Mouse (Mus musculus) stomach, embryonic 16.5 days (tissue): ENCODE measurements around the gene Pdlim1. TPM values are rescaled to one million over a fixed set of nuclear protein-coding genes. Genes with fewer than 3 reads are reported as not detected.

ENCODE experiments used
- ATAC-seq: fragments of 200-750 bp; cut with Nextera tagmentation; 2 replicates; pipeline ENCODE4 v1.8.0; 2017; ENCODE audit warnings: moderate number of reproducible peaks, moderate TSS enrichment; ENCODE audit not compliant: insufficient read depth, low FRiP score
- H3K27ac ChIP-seq: fragments of 300-500 bp; sonication (generic); 2 replicates; pipeline ENCODE4 v1.5.1; 2014; ENCODE audit warnings: low read length
- H3K27me3 ChIP-seq: fragments of 300-500 bp; sonication (generic); 2 replicates; pipeline ENCODE4 v1.6.1; 2014; ENCODE audit warnings: low read length, control low read depth, mixed read lengths; ENCODE audit not compliant: control insufficient read depth, insufficient read depth
- H3K36me3 ChIP-seq: fragments of 300-500 bp; sonication (generic); 2 replicates; pipeline ENCODE4 v1.6.1; 2014; ENCODE audit warnings: low read length; ENCODE audit not compliant: control insufficient read depth, insufficient read depth
- H3K4me1 ChIP-seq: fragments of 300-500 bp; sonication (generic); 2 replicates; pipeline ENCODE4 v1.6.1; 2014; ENCODE audit warnings: low read length, control low read depth, mixed read lengths; ENCODE audit not compliant: control insufficient read depth, insufficient read depth
- H3K4me2 ChIP-seq: fragments of 300-500 bp; sonication (generic); 2 replicates; pipeline ENCODE4 v1.6.1; 2014; ENCODE audit warnings: low read depth, low read length, mixed read lengths
- H3K4me3 ChIP-seq: fragments of 300-500 bp; sonication (generic); replicated peaks from 2 replicates; pipeline ENCODE4 v1.5.1; 2014; ENCODE audit warnings: mild to moderate bottlenecking, low read length
- H3K9ac ChIP-seq: fragments of 300-500 bp; sonication (generic); 2 replicates; pipeline ENCODE4 v1.6.1; 2014; ENCODE audit warnings: low read length
- H3K9me3 ChIP-seq: fragments of 300-500 bp; sonication (generic); replicated peaks from 2 replicates; pipeline ENCODE4 v1.6.1; 2016; ENCODE audit warnings: low read length, control low read depth; ENCODE audit not compliant: control insufficient read depth
- WGBS: fragments of 180-500 bp; shearing (Covaris S2); extraction: QIAGEN DNeasy Blood & Tissue Kit; methylation state at CpG from one replicate; pipeline ENCODE4 v1.1.7; 2014; 5-methylcytosine and 5-hydroxymethylcytosine counted together
- polyA plus RNA-seq: library from polyadenylated mRNA; unstranded; fragments of >200 nt; fragmentation: Nextera tagmentation; extraction: Ambion mirVana; gene quantifications from 2 replicates; pipeline ENCODE4 v1.2.1, GENCODE M21; 2015

Pdlim1 gene
- polyA plus RNA-seq: 243 and 264 TPM in 2 replicates

DNA sequence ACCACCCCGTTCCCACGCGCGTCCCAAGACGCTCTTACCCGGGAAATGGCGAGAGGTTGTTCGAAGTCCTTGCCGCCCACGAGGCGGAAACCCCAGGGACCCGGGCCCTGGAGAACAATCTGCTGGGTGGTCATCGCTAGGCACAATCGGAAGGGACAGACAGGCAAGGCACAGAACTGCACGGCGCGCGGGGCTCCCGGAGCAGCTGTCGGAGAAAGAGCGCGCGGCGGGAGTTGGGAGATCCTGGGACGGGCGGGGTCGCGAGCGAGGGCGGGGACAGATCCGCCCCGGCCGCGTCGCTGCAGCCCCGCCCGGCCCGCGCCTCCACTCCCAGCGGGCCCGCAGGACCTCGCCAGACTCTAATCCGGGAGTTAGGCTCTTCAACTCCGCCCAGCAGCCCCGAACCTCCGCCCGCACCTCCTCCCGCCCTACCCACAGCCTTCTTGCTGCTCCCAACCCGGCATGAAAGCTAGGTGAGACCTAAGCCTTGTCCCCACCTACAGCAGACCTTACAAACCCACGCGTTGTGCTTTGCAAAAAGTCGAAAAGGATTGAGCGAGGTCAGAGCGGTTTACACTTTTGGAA is at the start of gene Pdlim1:
Pdlim1 (minus strand) TSS at position 535 of the 585 bp plus-strand sequence.
- peak within 1 kb of the TSS; percentile 87 for H3K9ac ChIP-seq
- ATAC-seq: peak; percentile 94
- no peaks in the 10 kb centered on the region for H3K27me3 ChIP-seq
- peak within 1 kb of the TSS; percentile 78 for H3K27ac ChIP-seq
- H3K9me3 ChIP-seq: no peaks in the 10 kb centered on the region
- peak within 1 kb of the TSS; percentile 82 for H3K4me2 ChIP-seq
- H3K36me3 ChIP-seq: no peaks in the 10 kb centered on the region
- under 1% methylated on average over 54 of the region's 54 CpGs for WGBS
- peaks cover 5% of the 10 kb centered on the region; the same call in 1 of the 2 replicates for H3K4me1 ChIP-seq
- peak within 1 kb of the TSS; percentile 82 for H3K4me3 ChIP-seq

DNA sequence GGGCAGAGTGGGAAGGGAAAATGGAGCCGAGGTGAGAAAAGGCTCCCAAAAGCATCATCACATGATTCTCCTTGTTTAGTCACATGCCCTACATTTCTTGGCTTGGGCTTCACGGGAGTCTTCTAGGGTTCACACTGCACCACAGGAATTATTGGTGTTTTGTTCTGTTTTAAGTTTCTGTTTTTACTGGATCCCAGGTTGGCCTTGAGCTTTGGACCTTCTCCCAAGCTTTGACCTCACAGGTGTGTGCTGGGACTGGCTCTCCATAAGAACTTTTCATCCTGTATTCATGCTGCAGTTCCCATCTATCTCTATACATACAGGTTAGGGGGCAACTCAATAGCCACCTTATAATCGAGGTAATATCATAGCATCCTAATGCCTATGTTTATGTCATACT is 47.6 kb upstream of the Pdlim1 start:
- ATAC-seq: no peak
- no peak overlapping the region for H3K27ac ChIP-seq
- H3K9ac ChIP-seq: no peak overlapping the region
- no peaks in the 10 kb centered on the region for H3K27me3 ChIP-seq
- no peaks in the 10 kb centered on the region for H3K9me3 ChIP-seq
- H3K36me3 ChIP-seq: no peaks in the 10 kb centered on the region; the same call in 1 of the 2 replicates
- H3K4me1 ChIP-seq: peaks cover 4% of the 10 kb centered on the region; the same call in 1 of the 2 replicates
- no peak overlapping the region for H3K4me3 ChIP-seq
- WGBS: 81% methylated on average over 3 of the region's 3 CpGs
- H3K4me2 ChIP-seq: no peak overlapping the region

DNA sequence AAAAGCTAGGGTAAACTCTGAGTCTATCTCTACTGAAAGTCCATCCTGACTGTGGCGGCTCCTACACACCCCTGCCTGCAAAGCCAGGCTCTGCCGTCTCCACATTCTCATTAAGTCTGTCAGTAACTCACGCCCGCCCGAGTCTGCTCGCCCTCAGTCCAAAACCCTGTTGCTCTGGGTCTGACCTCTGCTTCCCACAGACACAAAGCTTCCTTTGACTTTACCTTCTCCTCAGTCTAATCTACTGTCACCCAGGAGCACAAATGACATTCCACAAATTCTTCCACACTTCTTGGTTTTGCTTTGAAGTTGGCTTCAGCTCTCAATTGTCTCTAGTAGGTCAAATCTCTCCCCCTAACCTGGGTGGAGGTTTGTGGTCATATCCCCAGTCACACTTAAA is 46.9 kb upstream of the Pdlim1 start:
- 43% methylated on average over 6 of the region's 6 CpGs for WGBS
- H3K36me3 ChIP-seq: no peaks in the 10 kb centered on the region; the same call in 1 of the 2 replicates
- H3K27me3 ChIP-seq: no peaks in the 10 kb centered on the region
- no peak for ATAC-seq
- no peak overlapping the region for H3K9ac ChIP-seq
- no peak overlapping the region for H3K4me3 ChIP-seq
- H3K27ac ChIP-seq: no peak overlapping the region
- no peaks in the 10 kb centered on the region for H3K9me3 ChIP-seq
- no peak overlapping the region for H3K4me2 ChIP-seq
- H3K4me1 ChIP-seq: peaks cover 4% of the 10 kb centered on the region; the same call in 1 of the 2 replicates

DNA sequence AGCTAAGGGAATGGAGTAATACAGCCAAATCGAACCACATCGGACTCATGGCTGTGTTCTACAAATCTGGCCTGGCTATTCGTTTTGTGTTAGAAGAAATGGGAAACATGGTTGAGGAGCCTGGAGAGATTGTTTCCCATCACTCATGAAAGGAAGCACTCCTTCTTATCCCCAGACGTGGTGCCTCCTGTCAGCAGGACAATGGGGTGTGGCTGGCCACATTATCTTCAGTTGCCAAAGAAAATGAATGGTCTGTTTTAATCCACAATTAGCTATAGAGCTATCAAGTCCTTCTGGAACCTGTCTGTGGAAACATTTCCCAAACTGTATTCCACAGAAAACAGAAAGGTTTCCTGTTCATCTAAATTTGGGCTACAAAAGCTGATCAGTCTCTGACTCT is 45.4 kb upstream of the Pdlim1 start:
- no peak overlapping the region for H3K27ac ChIP-seq
- no peaks in the 10 kb centered on the region for H3K9me3 ChIP-seq
- H3K4me2 ChIP-seq: no peak overlapping the region
- H3K9ac ChIP-seq: no peak overlapping the region
- H3K27me3 ChIP-seq: no peaks in the 10 kb centered on the region
- ATAC-seq: no peak
- no peaks in the 10 kb centered on the region; the same call in 1 of the 2 replicates for H3K36me3 ChIP-seq
- 68% methylated on average over 4 of the region's 4 CpGs for WGBS
- peaks cover 4% of the 10 kb centered on the region; the same call in 1 of the 2 replicates for H3K4me1 ChIP-seq
- H3K4me3 ChIP-seq: no peak overlapping the region

DNA sequence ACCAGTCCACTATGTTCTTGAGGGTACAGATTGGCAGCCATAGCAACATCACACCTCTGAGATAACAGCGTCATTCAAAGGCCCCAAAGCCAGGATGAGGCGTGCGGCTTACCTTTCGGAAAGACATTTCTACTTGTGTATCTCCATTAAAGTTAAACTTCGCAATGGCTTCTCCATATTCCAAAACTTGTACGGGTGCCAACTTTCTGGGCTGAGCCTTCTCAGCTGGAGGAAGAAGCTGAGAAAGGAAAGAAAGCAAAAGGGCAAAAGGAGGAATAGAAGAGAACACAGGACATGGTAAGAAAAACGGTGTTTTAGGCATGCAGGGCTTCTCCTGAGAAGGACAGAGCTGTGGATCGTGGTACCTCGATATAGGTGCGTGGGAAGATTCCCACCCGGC is 42.6 kb upstream of the Pdlim1 start:
- no peak overlapping the region for H3K4me2 ChIP-seq
- H3K9me3 ChIP-seq: no peaks in the 10 kb centered on the region
- H3K4me3 ChIP-seq: no peak overlapping the region
- peaks cover 4% of the 10 kb centered on the region; the same call in 1 of the 2 replicates for H3K4me1 ChIP-seq
- ATAC-seq: no peak
- WGBS: 70% methylated on average over 11 of the region's 11 CpGs
- H3K9ac ChIP-seq: no peak overlapping the region
- H3K27ac ChIP-seq: 0 out of 2 replicates have a peak overlapping the region, but pooled peaks have one; percentile 20
- H3K36me3 ChIP-seq: peaks cover 3% of the 10 kb centered on the region; the same call in 1 of the 2 replicates
- H3K27me3 ChIP-seq: no peaks in the 10 kb centered on the region

DNA sequence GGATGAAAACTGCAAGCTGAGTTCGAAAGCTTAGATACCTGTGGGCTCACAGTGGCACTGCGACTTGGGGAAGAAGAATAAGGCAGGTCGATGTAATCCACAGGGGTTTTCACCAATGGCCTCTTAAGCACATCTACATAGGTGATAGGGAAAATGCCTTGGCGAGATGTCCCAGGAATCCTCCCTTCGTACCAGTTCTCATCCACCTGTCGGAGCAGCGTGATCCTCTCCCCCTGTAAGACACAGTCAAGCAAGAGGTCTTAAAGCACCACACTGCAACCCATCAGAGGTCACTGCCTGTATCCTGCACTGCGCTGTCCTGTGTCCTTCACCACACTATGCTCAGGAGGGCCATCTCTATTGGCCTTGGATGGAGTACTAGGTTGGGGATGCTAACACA is 40.0 kb upstream of the Pdlim1 start:
- Histone ChIP-seq H3K27ac (no peak overlapping the region), H3K9me3 (no peaks in the 10 kb centered on the region)
- ATAC-seq: no peak

DNA sequence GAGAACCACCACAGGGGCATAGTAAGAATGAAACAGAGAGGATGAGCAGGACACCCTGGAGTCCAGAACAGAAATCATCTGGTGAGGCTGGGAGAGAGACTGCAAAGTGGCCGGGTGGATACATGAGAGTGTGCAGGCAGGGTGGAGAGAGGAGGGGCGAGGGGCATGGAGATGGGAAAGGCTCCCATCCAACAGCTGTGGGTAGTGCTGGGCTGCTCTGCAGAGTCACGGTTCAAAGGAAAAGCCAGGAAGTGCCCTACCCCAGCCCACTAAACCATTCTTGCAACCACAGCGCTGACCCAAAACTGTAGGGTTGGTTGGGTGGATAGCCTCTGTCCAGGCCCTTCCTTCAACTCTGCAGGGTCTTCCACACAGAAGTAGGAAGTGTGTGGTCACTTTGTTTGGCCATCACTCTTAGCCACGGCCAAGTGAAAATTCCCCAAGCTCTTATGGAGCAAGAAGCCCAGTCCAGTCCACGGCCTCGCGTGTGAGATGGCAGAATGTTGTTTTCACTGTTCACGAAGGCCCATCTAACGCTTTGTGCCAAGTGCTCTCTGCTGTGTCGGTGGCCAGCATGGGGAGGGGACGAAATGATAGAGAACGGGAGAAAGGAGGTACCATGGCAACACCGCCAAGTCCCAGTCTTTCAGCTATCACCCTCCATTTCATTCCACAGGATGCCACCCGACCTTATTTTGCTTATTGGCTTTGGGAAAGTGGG is 38.9 kb upstream of the Pdlim1 start:
- Histone ChIP-seq H3K9ac (no peak overlapping the region), H3K4me1 (peaks cover 8% of the 10 kb centered on the region; the same call in 1 of the 2 replicates), H3K27ac (no peak overlapping the region), H3K4me3 (no peak overlapping the region), H3K27me3 (no peaks in the 10 kb centered on the region), H3K9me3 (no peaks in the 10 kb centered on the region), H3K36me3 (0 out of 2 replicates have a peak, but pooled peaks cover 3% of the 10 kb centered on the region), H3K4me2 (no peak overlapping the region)
- WGBS: 90% methylated on average over 15 of the region's 15 CpGs
- no peak for ATAC-seq

More for the DNA sequence above, 40.0 kb upstream of the Pdlim1 start:
- Histone ChIP-seq H3K4me2 (no peak overlapping the region), H3K36me3 (0 out of 2 replicates have a peak, but pooled peaks cover 3% of the 10 kb centered on the region), H3K27me3 (no peaks in the 10 kb centered on the region), H3K4me3 (no peak overlapping the region), H3K4me1 (peaks cover 8% of the 10 kb centered on the region; the same call in 1 of the 2 replicates), H3K9ac (no peak overlapping the region)
- 95% methylated on average over 8 of the region's 8 CpGs for WGBS

DNA sequence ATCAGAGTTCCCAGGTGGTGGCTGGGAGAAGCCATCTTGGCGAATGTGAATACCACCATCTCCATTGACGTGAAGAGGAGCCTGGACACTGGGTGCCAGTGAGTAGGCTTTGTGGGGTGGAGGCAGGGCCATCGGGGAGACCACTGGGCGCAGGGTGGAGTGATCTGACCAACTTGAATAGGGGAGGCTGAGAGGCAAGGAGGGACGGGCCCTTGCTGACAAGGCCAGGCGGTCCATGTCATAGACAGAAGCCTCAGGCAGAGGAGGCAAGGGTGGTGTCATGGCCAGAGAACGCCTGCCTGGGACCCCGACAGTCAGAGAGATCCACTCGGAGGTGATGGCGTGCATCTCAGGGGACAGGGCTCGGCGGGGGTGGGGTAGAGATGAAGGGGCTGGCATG is 38.3 kb upstream of the Pdlim1 start:
- WGBS: 92% methylated on average over 12 of the region's 12 CpGs

DNA sequence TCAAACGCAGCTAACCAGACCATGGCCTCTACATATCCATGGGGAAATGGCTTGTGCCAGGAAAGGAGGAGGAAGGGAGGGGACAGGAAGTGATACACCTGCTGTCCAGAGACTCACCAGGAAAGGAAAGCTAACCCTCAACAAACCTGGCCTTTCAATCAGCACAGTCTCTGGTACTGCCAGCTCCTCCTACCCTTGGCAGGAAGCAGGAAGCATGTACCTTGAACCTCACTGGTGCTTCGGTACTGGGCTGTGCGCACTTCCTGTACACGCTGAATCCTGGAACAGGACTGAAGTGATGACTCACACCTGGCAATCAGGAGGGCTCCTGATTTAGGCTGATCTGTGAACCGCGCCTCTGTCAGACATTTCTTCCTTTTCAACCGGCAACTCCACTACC is 35.9 kb upstream of the Pdlim1 start:
- Histone ChIP-seq H3K36me3 (0 out of 2 replicates have a peak, but pooled peaks cover 3% of the 10 kb centered on the region), H3K4me2 (no peak overlapping the region), H3K4me3 (no peak overlapping the region), H3K9me3 (no peaks in the 10 kb centered on the region), H3K27ac (no peak overlapping the region), H3K9ac (no peak overlapping the region), H3K4me1 (peaks cover 4% of the 10 kb centered on the region; the same call in 1 of the 2 replicates), H3K27me3 (no peaks in the 10 kb centered on the region)
- ATAC-seq: peak; percentile 63; the same call in 1 of the 2 replicates
- WGBS: 67% methylated on average over 7 of the region's 7 CpGs

More for the DNA sequence above, 38.3 kb upstream of the Pdlim1 start:
- H3K36me3 ChIP-seq: 0 out of 2 replicates have a peak, but pooled peaks cover 3% of the 10 kb centered on the region
- no peaks in the 10 kb centered on the region for H3K27me3 ChIP-seq
- H3K9ac ChIP-seq: no peak overlapping the region
- H3K27ac ChIP-seq: no peak overlapping the region
- no peak overlapping the region for H3K4me2 ChIP-seq
- no peak for ATAC-seq
- H3K4me3 ChIP-seq: no peak overlapping the region
- peaks cover 8% of the 10 kb centered on the region; the same call in 1 of the 2 replicates for H3K4me1 ChIP-seq
- H3K9me3 ChIP-seq: no peaks in the 10 kb centered on the region
